Mouse (Mus musculus) thymus, postnatal 25 days (tissue): Measurements from ENCODE around the gene Cd68.

ENCODE experiments used
- DNase-seq: peaks from one replicate; pipeline ENCODE4 v3.0.0; 2022

Cd68 gene

DNA sequence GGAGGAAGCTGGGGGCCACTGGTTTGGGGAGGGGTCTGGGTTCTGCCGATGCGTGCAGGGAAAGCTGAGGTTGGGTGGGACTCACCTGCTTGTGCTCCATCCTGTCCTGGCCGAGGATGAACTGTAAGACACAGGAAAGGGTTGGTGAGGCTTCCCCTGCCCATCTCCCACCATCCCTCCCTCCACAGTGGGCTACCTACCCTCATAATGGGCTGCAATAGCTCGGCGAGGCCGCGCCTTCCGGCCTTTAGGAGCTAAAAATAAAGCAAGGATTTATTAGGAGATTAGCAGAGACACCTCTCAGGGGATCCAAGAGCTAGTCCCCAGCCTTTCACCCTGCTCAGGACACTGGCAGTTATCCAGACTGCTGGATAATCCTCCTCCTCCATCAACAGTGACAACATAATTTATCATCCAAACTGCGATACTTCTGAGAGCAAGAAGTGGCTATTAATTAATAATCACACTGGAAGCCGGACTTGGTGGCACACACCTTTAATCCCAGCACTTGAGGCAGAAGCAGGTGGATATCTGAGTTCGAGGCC lies 27.5 kb upstream of the Cd68 start:
- DNase-seq: no peak

DNA sequence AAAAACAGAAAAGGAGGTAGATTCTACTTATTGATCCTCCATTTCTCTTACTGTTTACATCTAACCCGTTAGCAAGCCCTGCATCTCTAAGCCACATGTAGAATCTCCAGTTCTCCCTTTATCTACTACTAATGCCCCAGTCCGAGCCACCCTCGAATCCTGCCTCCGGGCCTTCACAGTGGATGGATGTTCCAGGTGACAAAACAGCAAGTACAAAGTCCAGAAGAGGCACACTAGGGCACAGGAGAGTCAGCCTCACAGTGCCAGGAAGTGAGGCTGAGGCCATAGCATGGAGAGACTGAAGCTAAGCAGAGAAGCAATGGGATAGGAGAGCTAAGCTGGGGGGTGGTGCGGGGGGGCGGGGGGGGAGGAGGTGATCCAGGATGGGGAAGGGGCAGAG lies 26.9 kb upstream of the Cd68 start:
- no peak for DNase-seq

DNA sequence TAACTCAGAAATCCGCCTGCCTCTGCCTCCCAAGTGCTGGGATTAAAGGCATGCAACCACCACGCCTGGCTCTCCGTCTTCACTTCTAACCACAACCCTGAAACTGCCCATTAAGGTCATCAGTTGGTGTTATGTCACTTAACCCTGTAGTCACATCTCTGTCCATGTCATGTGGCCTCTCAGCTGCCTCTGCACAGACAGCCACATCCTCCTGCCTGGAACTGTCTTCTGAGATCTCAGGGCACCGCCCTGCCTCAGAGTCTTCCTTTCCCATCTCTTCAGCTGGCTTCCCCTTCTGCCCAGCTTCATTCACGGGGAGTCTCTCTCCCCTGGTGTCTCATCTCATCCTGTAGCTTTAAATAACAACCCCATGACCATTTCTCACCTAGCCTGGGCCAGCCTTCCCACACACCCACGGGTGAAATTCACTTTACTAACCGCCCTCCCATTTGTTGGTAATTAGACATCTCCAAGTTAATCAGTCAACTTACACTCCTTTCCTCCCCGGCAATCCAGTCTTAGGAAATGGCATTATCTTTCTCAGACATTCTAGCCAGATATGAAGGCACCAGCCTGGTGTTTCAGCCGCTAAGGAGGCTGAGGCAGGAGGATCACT lies 26.4 kb upstream of the Cd68 start:
- no peak for DNase-seq

DNA sequence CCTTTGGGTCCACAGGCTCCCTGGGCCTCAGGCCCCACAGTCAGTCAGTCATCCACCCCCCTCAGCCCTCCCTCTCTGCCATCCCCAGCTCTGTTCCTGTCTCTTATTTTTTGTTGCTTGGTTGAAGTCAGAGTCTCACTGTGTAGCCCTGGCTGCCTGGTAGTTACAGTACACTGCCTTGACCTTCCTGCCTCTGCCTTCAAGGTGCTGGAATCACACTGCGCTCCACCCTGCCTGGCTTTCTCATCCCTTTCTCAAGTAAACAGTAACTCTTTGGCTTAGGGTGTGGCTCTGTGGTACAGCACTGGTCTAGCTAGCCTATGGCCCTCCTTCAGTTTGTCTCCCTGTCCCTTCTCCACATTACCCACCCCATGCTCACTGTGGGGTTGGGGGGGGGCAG lies 23.9 kb upstream of the Cd68 start:
- no peak for DNase-seq

DNA sequence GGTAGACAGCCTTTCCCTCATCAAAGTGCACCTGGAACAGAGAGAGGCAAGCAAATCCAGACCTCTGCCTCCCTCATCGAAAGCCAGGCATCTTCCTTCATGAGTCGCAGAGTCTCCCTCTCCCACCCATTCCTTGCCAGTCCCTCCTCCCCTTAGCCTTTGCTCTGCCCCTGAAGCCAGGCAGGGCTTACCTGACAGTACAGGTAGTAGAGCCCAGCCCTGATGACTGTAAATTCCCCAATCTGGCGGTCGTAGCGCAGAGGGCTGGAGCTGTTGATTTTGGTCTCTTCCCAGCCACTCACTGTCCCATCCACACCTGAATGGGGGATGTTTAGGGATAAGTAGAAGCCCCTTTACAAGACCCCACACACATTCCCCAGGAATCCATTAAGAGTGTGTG lies 21.1 kb upstream of the Cd68 start:
- no peak for DNase-seq

DNA sequence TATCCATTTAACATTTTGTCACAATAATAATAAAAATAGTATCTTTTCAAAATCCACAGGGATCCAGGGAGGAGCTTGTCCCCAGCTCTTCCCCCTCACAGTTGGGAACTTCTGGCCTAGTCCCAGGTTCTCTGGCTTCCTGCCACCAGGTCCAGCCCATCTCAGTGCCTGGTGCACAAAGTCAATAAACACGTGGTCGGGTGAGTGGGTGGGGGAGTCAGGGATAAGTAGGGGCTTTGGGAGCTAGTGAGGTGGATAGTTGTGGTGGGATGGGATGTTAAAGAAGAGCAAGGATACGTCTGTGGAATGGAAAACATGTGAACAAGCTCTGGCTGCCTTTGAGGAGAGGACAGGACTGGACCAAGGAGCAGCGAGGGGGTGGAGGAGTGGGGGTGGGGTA lies 20.4 kb upstream of the Cd68 start:
- DNase-seq: no peak

DNA sequence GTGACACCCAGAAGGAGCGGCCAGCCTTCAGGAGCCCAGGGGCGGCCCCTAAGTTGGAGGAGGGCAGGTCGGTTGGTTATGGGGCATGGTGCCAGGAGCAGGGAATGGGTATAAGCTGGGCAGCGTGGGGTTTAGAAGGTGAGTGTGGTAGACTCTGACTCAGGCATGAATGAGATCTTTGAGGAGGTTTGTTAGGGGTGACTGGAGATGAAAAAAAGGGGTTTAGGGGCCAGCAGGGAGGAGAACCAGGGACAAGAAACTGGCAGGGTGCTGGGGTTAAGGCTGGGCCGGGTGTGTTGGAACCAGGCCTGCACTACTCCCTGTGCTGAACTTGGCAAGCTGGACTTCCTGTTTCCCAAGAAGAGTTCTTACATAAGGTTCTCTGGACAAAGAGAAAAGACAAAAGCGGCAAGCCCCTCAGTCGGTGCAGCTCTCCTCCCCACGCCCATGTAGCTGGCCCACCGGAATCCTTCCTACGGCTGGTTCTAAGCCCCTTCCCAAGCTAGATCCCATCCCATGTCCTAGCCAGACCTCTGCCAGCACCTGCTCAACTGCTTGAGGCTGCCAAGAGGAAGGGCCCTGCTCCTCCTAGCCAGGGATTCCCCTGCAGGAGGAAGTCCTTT lies 19.7 kb upstream of the Cd68 start, which contains the start of gene Tnfsf13:
Gene Tnfsf13 (minus strand): TSS at position 259 of the 623 bp plus-strand sequence.
- DNase-seq: no peak

DNA sequence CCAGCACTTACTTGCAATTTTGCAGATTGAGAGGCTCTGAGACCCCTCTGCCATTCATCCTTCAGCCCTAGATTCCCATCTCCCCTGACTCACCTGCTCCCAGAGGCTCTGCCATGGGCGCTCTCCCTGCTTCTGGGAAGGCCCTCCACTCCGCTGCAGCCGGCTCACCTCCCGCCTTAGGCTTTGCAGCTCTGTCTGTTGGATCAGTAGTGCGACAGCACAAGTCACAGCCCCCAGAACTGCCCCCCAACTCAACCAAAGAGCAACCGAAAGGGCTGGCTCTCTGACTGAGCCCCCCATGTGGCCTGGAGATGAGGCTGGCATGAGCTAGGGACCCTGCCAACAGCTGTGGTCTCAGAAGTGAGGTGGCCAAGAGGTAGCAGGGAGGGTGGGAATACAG lies 19.0 kb upstream of the Cd68 start:
- no peak for DNase-seq

DNA sequence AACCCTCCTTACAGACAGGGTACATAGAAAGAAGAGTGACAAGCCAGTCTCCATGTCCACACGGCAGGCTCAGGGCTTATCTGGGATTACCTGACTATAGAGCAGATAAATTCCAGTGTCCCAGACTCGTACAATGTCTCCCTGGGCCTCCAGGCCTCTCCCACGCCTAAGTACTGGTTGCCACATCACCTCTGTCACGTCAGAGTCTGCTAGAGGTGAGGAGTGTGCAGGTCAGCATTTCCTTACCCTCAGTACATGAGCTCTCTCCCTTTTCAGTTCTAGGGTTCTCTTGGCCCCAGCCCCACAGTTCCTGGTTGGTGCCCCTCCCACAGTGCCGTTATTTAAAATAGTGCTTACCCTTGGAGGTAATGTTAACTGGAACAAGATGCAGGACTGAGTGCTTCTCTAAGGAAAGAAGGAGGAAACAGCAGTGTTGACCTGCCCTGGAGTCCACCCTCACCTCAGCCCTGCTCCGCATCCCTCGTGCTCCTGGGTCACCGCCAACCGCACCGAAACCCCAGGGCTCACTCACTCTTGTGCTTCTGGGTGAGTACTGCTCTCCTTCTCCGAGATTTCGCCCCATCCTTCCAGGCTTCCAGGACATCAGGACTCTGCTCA lies 18.3 kb upstream of the Cd68 start:
- DNase-seq: no peak

DNA sequence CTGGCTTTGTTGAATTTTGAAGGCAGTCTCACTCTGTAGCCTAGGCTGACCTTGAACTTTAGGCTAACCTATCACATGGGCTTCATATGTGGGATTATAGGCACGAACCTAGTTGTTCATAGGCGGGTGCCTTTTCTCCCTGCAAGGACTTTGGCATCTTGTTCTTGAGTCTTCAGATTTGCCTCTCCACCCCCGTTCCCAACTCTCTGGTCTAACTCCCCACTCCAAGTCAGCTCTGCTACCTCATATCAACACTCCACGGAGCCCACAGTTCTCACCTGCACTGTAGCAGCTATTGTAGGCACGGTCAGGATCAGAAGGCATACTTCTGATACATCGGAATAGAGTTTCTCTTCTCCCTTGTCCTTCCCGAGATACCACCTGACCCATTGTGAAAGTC lies 17.6 kb upstream of the Cd68 start:
- DNase-seq: no peak

DNA sequence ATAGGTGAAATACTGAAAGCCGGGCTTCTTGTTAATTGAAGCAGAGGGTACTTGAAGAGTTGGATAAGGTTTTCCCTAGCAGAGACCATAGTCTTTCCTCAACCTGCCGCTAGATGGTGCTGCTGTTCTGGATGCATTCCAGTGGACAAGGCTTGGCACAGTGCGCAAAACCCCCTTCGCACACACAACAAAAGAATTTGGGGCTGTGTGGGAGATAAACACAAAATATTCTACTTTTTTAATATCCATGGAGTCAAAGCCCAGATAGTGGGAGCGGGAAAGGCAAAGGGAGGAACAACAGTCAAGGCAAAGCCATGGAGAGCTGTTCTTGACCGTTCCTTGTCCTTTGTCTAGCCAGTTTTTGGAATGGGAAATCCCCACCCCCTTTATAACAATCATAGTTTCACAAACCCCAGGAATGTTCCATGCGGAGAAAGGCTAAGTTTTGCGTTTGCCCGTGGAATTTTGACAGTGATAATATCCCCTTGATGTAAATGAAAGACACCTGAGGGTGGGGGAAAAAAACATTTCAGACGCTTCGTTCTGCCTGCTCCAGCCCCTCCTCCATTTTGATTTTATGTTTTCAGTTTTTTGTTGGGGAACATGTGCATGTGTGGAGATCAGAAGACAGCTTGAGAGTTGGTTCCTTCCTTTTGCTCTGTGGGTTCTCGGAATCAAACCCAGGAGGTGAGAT lies 17.0 kb upstream of the Cd68 start:
- DNase-seq: peak; percentile 88

DNA sequence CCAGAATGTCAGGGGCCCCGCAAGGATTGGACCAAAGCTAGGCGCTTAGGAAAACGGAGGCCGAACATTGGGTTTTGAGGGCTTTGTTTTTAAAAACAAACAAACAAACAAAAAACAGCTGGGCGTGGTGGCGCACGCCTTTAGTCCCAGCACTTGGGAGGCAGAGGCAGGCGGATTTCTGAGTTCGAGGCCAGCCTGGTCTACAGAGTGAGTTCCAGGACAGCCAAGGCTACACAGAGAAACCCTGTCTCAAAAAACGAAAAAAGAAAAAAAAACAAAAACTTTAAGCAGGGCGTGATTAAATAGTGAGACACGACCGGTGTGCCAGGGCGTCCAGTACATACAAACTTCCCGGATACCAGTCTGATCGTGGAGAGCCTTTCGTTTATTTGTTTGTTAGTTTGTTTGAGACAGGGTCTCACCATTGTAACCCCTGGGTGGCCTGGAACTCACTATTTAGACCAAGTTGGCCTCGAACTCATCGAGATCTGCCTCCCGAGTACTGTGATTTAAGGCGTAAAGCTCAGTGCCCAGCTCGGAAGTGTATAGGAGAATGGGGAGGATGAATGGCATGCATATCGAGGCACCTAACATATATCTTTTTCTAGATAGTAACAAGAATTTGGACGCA lies 16.4 kb upstream of the Cd68 start:
- DNase-seq: no peak

DNA sequence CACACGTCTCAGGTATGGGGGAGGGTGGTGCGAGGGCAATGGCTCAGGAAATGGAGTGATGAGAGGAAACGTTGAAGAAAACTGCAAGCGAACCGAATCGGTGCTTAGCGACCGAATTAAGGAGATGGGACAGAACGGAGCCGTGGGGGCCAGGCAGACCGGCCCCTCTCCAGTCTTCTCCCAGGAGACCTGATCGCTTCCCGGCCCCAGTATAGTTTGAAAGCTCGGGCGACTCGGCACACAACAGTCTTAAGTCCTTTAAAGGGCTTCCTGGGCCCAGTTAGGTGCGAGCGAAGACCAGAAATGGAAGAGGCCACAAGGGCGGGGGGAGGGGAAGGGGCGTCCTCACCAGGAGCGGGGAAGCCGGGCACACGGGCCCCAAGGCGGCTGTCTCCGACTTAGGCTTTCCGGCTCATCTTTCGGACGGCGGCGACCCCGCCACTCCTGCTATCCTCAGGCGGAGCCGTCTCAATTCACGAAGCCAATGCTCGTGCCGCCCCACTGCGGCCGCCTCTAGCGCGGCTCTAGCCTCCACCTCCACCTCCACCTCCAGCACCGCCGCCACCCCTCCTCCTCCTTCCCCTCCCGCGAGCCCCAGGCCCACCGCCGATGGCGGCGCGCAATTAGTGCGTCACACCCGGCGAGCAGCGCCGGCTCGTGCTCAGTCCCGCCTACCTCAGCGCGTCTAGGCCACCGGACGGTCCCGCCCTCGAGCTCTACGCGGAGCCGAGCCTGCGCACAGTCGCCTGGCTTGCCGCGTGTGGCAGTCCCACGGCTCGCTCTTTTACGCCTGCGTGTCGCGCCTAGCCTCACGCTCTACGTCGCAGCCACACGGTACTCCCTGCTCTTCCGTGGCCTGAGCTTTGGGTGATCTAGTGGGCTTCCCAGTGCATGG lies 15.6 kb upstream of the Cd68 start, which contains the start of gene Senp3:
Gene Senp3 (minus strand): TSS at position 771 of the 895 bp plus-strand sequence.
- peak; percentile 97 for DNase-seq

DNA sequence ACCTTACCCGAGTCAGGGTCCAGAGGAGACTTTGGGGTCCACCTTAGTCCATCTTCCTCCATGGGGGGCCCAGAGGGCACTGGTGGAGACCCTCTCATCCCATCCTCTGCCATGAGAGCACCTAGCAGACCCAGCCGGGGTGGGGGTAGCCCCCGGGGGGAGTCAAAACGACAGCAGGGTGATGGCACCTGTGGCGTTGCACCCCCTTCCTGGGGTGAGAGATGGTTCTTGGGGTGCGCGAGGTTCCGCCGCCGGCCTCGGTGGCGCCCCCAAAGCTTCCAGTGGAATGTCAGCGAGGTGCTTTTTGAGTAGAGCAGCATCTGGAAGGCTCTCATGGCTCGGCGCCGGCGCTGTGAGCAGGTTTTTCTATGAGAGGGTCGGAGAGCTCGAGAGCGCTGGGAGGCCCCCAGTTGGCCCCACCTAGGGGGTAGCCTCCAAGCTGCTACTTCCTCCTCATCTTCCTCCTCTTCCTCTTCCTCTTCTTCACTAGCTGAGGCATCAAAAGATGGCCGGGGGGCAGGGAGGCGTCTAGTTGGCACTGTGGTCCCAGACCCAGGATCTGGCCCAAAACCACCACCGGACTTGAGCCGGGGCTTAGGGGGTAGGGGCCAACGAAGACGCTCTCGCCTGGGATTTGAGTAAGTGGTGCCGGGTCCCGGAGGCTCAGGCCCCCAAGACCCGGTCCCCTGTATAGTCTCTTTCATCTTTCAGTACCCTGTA lies 14.3 kb upstream of the Cd68 start:
- no peak for DNase-seq

DNA sequence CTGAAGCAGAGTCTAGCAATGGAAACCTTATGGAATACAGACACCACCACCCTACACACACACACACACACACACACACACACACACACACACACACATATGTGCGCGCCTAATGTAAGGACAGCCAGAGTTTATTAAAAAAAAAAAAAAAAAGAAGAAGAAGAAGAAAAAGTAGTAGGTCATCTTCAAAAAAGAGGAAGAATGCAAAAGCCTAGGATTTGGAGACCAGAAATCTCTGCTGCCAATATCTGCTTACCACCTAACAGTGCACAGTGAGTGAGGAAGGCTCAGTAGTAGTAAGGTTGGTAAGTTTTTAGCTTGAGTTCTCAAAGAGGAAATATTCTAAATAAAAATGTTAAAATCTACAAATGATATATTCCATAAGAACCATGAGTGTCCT lies 13.2 kb upstream of the Cd68 start:
- no peak for DNase-seq

DNA sequence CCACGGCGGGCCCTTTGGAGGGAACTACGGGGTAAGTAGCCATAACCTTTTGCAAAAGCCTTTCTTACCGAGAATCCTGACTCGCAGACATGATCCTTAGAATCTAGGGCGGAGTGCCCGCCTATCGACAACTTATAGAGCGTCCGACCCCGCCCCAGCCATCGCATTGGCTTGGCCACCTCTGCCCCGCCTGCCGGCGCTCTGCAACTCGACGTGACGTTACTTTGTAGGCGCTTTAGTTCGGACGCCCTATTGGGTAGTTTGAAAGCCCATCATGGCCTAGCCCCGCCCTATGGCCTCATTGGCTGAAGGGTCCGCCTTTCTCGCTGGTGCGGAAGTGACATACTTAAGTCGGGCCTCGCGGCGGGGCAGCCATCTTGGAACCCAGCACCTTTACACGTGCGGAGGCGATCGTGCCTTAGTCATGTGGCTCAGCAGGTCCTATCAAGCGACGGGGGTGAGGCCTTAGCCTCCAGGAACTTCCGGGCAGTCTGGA lies 6.3 kb upstream of the Cd68 start, which contains the start of gene Eif4a1:
Gene Eif4a1 (minus strand): TSS at position 213 of the 496 bp plus-strand sequence.
- DNase-seq: peak; percentile 100

DNA sequence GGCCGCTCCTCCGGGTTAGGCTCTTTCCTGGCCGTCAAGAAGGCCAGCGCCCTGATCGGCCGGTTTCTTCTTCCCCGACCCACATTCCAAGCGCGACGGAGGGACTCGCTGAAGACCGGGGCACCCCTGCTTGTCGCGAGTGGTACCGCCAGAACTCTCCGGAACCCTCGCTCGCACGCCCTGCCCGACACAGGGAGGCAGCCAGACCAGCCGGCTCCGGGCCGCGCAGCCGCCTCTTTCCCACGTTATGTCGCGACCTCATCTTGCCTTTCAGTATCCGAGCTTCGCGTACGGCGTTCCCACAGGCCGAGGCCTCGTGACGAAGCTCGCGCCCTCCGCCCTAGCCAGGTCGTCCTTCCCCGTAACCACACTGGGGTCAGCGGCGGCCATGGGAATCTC lies 5.8 kb upstream of the Cd68 start:
- DNase-seq: no peak

DNA sequence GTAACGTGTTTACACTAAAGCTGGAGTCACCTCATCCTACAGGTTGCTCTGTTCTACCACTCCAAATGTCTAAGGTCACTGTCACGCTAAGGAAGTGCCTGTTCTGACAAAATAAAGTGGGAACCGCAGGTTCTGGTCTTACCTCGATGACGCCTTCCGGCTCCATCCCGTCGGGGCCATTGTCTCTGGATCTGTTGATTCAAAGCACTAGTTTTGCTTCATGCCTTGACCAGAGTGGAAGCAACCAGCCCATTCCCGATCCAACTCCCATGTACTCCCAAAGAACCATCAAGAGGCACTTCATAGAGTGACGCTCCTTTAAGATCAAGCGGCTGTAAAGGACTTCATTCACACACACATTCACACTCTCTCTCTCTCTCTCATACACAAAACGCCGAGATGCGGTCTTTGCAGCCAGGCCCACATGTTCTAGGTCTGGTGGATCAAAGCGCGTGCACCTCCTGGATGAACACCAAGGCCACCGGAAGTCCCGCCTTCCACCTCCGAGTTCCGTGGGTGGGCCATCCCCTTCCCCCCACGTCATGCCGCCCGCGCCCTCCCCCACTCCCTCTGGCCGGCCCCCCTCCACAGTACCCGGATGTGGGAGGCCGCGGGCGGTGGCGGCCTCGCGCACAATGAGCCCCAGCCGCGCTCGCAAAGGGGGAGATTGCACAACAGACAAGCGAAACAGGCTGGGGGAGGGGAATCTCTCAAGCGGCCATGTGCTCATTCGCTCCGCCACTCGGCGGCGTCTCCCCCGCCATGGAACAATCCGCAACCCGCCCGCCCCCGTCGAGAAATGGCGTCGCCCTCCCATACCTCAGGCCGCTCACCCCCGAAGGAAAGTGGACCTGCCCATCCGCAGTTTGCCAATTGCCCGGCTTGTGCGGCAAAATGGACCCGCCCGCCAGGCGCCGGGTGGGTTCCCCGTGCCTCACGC lies 5.1 kb upstream of the Cd68 start:
- peak; percentile 96 for DNase-seq

DNA sequence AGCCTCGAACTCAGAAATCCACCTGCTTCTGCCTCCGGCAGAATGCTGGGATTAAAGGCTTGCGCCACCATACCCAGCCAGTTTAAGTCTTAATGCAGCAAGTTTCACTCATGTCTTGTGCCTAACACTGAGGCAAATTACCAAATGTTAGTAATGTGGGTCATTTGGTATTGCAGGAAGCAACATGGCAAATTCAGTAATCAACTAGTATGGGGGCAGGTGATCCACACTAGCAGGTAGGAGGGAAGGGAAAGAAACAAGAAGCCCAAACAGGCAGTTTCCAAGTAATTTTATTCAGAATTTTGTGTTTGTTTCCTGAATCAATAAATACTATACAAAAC lies 682 bp upstream of the Cd68 start:
- no peak for DNase-seq

DNA sequence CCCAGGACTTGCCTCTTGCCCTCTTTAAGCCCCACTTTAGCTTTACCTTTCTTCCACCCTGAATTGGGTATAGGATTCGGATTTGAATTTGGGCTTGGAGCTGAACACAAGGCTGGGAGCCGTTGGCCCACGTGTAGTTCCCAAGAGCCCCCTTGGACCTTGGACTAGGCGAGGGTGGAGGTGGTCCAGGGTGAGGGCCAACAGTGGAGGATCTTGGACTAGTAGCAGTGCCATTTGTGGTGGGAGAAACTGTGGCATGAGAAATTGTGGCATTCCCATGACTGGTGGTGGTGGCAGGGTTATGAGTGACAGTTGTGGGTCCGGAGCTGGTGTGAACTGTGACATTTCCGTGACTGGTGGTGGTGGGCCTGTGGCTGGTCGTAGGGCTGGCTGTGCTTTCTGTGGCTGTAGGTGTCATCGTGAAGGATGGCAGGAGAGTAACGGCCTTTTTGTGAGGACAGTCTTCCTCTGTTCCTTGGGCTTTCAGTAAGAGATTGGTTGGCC lies 444 bp downstream of the Cd68 start:
- no peak for DNase-seq
